Mouse (Mus musculus): ENCODE measurements around the gene Cgnl1. TPM values are rescaled to one million over a fixed set of nuclear protein-coding genes. Genes with fewer than 3 reads are reported as not detected.

The Cgnl1 gene
- total and polyA plus RNA-seq, 3 experiments: 0.03 TPM; not detected in 2

- dilution Hi-C loops (cut with MboI; ENCODE audit: extremely low pct_ligation_motif_present, extremely low pct_unique_long_range_greater_than_20kb, low sequenced_read_pairs): no loop called here
- TF ChIP-seq SMC3 (IDR thresholded peaks at IDR 0.05; ENCODE audit: low read depth, low read length): no peak
- TF ChIP-seq GABPA (IDR thresholded peaks at IDR 0.05; ENCODE audit: insufficient replicate concordance, low read depth, low read length): no peak
- no peak overlapping the region for H3K4me3 ChIP-seq (replicated peaks in 1 of 3; ENCODE audit: low read depth in 2 of 3, low read length in 2 of 3, poor library complexity in 1 of 3)
Measured at GRCm38 (mm10) chr9:71634916-71635315, 136.5 kb downstream of the Cgnl1 start.

GRCm38 (mm10) chr9:71628921-71629320 lies 142.5 kb downstream of the Cgnl1 start:
- dilution Hi-C loops (cut with MboI; ENCODE audit: extremely low pct_ligation_motif_present, extremely low pct_unique_long_range_greater_than_20kb, low sequenced_read_pairs): no loop called here
- H3K27me3 ChIP-seq (replicated peaks): peaks cover 6% of the 10 kb centered on the region
- no peak overlapping the region for H3K9ac ChIP-seq (ENCODE audit: insufficient read depth, low read depth)
- no peak for DNase-seq (ENCODE audit: extremely low read depth)
- in situ Hi-C loops (cut with MboI; ENCODE audit: low pct_ligation_motif_present, low pct_unique_long_range_greater_than_20kb, low sequenced_read_pairs): no loop called here
- no peaks in the 10 kb centered on the region for H3K9me3 ChIP-seq (replicated peaks; ENCODE audit: low read length)
- TF ChIP-seq CHD2 (IDR thresholded peaks at IDR 0.05; ENCODE audit: low read length) (no peak), USF2 (conservative IDR thresholded peaks at IDR 0.05; ENCODE audit: low read depth, low read length) (no peak), NELFE (IDR thresholded peaks at IDR 0.05; ENCODE audit: low read depth, low read length) (no peak), ZNF384 (IDR thresholded peaks at IDR 0.05; ENCODE audit: low read depth, low read length) (no peak), ZKSCAN1 (IDR thresholded peaks at IDR 0.05; ENCODE audit: borderline replicate concordance, low read depth, low read length) (no peak), IRF4 (IDR thresholded peaks at IDR 0.05; ENCODE audit: low read depth, low read length) (no peak), EP300 (IDR thresholded peaks at IDR 0.05; ENCODE audit: low read length) (no peak), RCOR1 (conservative IDR thresholded peaks at IDR 0.05; ENCODE audit: low read depth, low read length) (no peak), MAX (IDR thresholded peaks at IDR 0.05; ENCODE audit: low read length) (no peak), SIN3A (IDR thresholded peaks at IDR 0.05; ENCODE audit: low read length) (no peak), BHLHE40 (IDR thresholded peaks at IDR 0.05; ENCODE audit: low read depth, low read length) (no peak), E2F4 (IDR thresholded peaks at IDR 0.05; ENCODE audit: insufficient replicate concordance, low read depth, low read length) (no peak), ZC3H11A (IDR thresholded peaks at IDR 0.05; ENCODE audit: low read depth, low read length) (no peak), NRF1 (IDR thresholded peaks at IDR 0.05; ENCODE audit: low read depth, low read length) (no peak), MYC (IDR thresholded peaks at IDR 0.05; ENCODE audit: low read depth, low read length) (no peak), RAD21 (IDR thresholded peaks at IDR 0.05; ENCODE audit: low read depth, low read length) (no peak), MXI1 (IDR thresholded peaks at IDR 0.05; ENCODE audit: low read depth, low read length) (no peak), ETS1 (conservative IDR thresholded peaks at IDR 0.05; ENCODE audit: low read depth, low read length) (no peak), POLR2AphosphoS2 (IDR thresholded peaks at IDR 0.05; ENCODE audit: low read depth, low read length) (no peak), MAZ (IDR thresholded peaks at IDR 0.05; ENCODE audit: low read depth, low read length) (no peak)
- H3K4me2 ChIP-seq (ENCODE audit: insufficient read depth, low read depth, poor library complexity, severe bottlenecking): no peak overlapping the region
- H3K36me3 ChIP-seq (replicated peaks in 1 of 2; ENCODE audit: control insufficient read depth in 1 of 2, insufficient read depth in 1 of 2, low read length in 1 of 2): no peaks in the 10 kb centered on the region
- no peak overlapping the region for H3K4me3 ChIP-seq (replicated peaks in 1 of 3; ENCODE audit: low read depth in 2 of 3, low read length in 2 of 3, poor library complexity in 1 of 3)
- H3K27ac ChIP-seq (ENCODE audit: insufficient read depth, low read depth): no peak overlapping the region
- H3K79me2 ChIP-seq (replicated peaks; ENCODE audit: control insufficient read depth, extremely low read depth, insufficient read depth, poor library complexity, severe bottlenecking): no peaks in the 10 kb centered on the region
- H3K4me1 ChIP-seq (ENCODE audit: control insufficient read depth in 1 of 2, insufficient read depth in 2 of 2): peaks cover 1 to 2% of the 10 kb centered on the region in 2 experiments; a peak in 1 of 4 replicates

More at GRCm38 (mm10) chr9:71634916-71635315, 136.5 kb downstream of the Cgnl1 start:
- H3K4me1 ChIP-seq (ENCODE audit: control insufficient read depth in 1 of 2, insufficient read depth in 2 of 2): peaks cover 0 to 9% of the 10 kb centered on the region in 2 experiments; a peak in 1 of 4 replicates
- H3K79me2 ChIP-seq (replicated peaks; ENCODE audit: control insufficient read depth, extremely low read depth, insufficient read depth, poor library complexity, severe bottlenecking): no peaks in the 10 kb centered on the region
- H3K27ac ChIP-seq (ENCODE audit: insufficient read depth, low read depth): no peak overlapping the region
- H3K9ac ChIP-seq (ENCODE audit: insufficient read depth, low read depth): no peak overlapping the region
- in situ Hi-C loops (cut with MboI; ENCODE audit: low pct_ligation_motif_present, low pct_unique_long_range_greater_than_20kb, low sequenced_read_pairs): no loop called here
- no peaks in the 10 kb centered on the region for H3K36me3 ChIP-seq (replicated peaks in 1 of 2; ENCODE audit: control insufficient read depth in 1 of 2, insufficient read depth in 1 of 2, low read length in 1 of 2)
- no peaks in the 10 kb centered on the region for H3K27me3 ChIP-seq (replicated peaks)
- no peak for DNase-seq (ENCODE audit: extremely low read depth)
- H3K4me2 ChIP-seq (ENCODE audit: insufficient read depth, low read depth, poor library complexity, severe bottlenecking): no peak overlapping the region
- H3K9me3 ChIP-seq (replicated peaks; ENCODE audit: low read length): no peaks in the 10 kb centered on the region
